Mouse (Mus musculus): ENCODE results near the gene BC048562. TPM values are rescaled to one million over a fixed set of nuclear protein-coding genes. Genes with fewer than 3 reads are reported as not detected.
A peak's percentile ranks its signal among the peaks of the same experiment; 100 is the strongest.

BC048562 gene
- polyA plus RNA-seq, 1 experiment from 2014 or later: not detected

GRCm38 (mm10) chr9:108441236-108441919, 5.1 kb downstream of the BC048562 start:
- H3K4me2 ChIP-seq (ENCODE audit: low read length): no peak overlapping the region
- H3K36me3 ChIP-seq (ENCODE audit: control insufficient read depth, insufficient read depth): no peaks in the 10 kb centered on the region
- peak; percentile 87 for ATAC-seq
- peaks cover 26% of the 10 kb centered on the region for H3K4me1 ChIP-seq (replicated peaks; ENCODE audit: control insufficient read depth, insufficient read depth, low read length)
- H3K4me3 ChIP-seq (replicated peaks; ENCODE audit: low read length): no peak overlapping the region
- 60% methylated on average over 11 of the region's 11 CpGs for WGBS
- H3K9ac ChIP-seq (replicated peaks; ENCODE audit: low read depth, low read length): no peak overlapping the region
- H3K27ac ChIP-seq (ENCODE audit: low read length): peak overlapping the region; percentile 49
- H3K27me3 ChIP-seq (replicated peaks; ENCODE audit: control insufficient read depth, insufficient read depth, low read length): no peaks in the 10 kb centered on the region
- H3K9me3 ChIP-seq (ENCODE audit: control insufficient read depth, low read length): no peaks in the 10 kb centered on the region

GRCm38 (mm10) chr9:108445125-108445524, 8.8 kb downstream of the BC048562 start:
- no peak overlapping the region for H3K27ac ChIP-seq (ENCODE audit: low read length)
- peaks cover 25% of the 10 kb centered on the region for H3K4me1 ChIP-seq (replicated peaks; ENCODE audit: control insufficient read depth, insufficient read depth, low read length)
- H3K36me3 ChIP-seq (ENCODE audit: control insufficient read depth, insufficient read depth): no peaks in the 10 kb centered on the region
- H3K9me3 ChIP-seq (ENCODE audit: control insufficient read depth, low read length): no peaks in the 10 kb centered on the region
- no peak overlapping the region for H3K4me2 ChIP-seq (ENCODE audit: low read length)
- no peak overlapping the region for H3K9ac ChIP-seq (replicated peaks; ENCODE audit: low read depth, low read length)
- H3K4me3 ChIP-seq (replicated peaks; ENCODE audit: low read length): no peak overlapping the region
- no peaks in the 10 kb centered on the region for H3K27me3 ChIP-seq (replicated peaks; ENCODE audit: control insufficient read depth, insufficient read depth, low read length)
- no peak for ATAC-seq
- 74% methylated on average over 9 of the region's 9 CpGs for WGBS

DNA sequence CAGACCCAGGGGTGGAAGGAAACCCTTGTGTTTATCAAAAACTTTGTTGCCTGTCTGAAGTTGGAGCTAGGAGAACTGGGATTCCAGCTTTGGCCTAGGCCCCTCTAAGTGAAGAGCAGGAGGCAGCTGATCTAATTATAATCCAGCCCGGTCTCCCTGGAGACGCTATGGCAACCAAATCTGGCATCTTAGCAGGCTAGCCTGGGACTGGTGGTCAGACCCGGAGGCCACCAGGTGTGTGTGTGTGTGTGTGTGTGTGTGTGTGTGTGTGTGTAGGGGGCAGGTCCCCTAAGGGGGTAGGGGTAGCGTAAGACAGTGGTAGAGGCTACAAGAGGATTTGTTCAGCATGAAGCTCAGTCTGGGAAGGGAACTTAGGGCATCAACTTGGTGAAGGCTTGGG, 13.6 kb downstream of the BC048562 start:
- Histone ChIP-seq H3K9ac (replicated peaks; ENCODE audit: low read depth, low read length) (0 out of 2 replicates have a peak overlapping the region, but pooled peaks have one; percentile 37), H3K4me1 (replicated peaks; ENCODE audit: control insufficient read depth, insufficient read depth, low read length) (peaks cover 42% of the 10 kb centered on the region), H3K36me3 (ENCODE audit: control insufficient read depth, insufficient read depth) (no peaks in the 10 kb centered on the region), H3K27ac (ENCODE audit: low read length) (peak overlapping the region; percentile 71), H3K4me3 (replicated peaks; ENCODE audit: low read length) (peak overlapping the region; percentile 21), H3K27me3 (replicated peaks; ENCODE audit: control insufficient read depth, insufficient read depth, low read length) (no peaks in the 10 kb centered on the region), H3K4me2 (ENCODE audit: low read length) (peak overlapping the region; percentile 80), H3K9me3 (ENCODE audit: control insufficient read depth, low read length) (no peaks in the 10 kb centered on the region)
- 6% methylated on average over 4 of the region's 4 CpGs for WGBS
- peak; percentile 54 for ATAC-seq

DNA sequence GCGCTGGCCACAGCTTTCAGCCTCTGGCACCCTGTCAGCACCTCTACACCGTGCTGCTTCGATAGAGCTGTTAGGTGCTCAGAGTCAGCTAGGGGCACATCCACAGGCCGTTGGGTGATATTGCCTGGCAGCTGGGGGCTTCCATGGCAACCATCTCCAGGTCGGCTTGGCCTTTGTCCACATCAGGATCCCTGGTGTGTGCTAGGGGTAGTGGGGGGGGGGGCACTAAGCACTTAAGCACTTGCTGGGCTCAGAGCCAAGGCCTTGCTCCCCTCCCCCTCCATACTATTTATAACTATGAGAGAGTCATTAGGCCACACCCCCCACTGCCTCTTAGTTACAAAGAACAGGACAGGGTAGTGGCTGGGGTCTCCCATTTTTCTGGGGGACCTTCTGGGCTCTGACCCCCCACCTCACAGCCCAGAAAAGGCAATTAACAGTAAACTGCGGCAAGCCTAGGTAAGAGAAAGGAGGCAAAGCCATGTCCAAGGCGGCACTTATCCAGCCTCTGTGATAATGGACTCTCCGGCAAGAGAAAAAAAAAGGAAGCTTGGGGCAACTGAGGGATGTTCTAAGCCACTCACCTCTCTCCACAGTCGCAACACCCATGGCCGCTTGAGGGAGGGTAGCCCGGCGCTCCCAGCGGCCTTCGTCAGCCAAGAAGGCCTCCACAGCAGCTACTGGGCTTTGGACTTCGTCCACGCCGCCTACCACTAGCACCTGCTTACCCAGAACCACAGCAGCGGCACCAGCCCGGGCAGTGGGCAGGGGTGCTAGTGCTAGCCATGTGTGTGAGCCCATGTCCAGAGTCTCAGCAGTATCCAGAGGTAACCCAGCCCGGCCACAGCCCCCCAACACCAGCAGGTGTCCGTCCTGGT, 14.2 kb downstream of the BC048562 start:
- H3K9me3 ChIP-seq (ENCODE audit: control insufficient read depth, low read length): no peaks in the 10 kb centered on the region
- H3K27ac ChIP-seq (ENCODE audit: low read length): peak overlapping the region; percentile 71
- H3K36me3 ChIP-seq (ENCODE audit: control insufficient read depth, insufficient read depth): no peaks in the 10 kb centered on the region
- peaks cover 42% of the 10 kb centered on the region for H3K4me1 ChIP-seq (replicated peaks; ENCODE audit: control insufficient read depth, insufficient read depth, low read length)
- H3K4me2 ChIP-seq (ENCODE audit: low read length): peak overlapping the region; percentile 80
- H3K9ac ChIP-seq (replicated peaks; ENCODE audit: low read depth, low read length): peak overlapping the region; percentile 35
- ATAC-seq: peak; percentile 20
- WGBS: 38% methylated on average over 21 of the region's 21 CpGs
- no peaks in the 10 kb centered on the region for H3K27me3 ChIP-seq (replicated peaks; ENCODE audit: control insufficient read depth, insufficient read depth, low read length)
- H3K4me3 ChIP-seq (replicated peaks; ENCODE audit: low read length): peak overlapping the region; percentile 65

GRCm38 (mm10) chr9:108451170-108451493, 14.8 kb downstream of the BC048562 start:
- WGBS: 81% methylated on average over 6 of the region's 6 CpGs

DNA sequence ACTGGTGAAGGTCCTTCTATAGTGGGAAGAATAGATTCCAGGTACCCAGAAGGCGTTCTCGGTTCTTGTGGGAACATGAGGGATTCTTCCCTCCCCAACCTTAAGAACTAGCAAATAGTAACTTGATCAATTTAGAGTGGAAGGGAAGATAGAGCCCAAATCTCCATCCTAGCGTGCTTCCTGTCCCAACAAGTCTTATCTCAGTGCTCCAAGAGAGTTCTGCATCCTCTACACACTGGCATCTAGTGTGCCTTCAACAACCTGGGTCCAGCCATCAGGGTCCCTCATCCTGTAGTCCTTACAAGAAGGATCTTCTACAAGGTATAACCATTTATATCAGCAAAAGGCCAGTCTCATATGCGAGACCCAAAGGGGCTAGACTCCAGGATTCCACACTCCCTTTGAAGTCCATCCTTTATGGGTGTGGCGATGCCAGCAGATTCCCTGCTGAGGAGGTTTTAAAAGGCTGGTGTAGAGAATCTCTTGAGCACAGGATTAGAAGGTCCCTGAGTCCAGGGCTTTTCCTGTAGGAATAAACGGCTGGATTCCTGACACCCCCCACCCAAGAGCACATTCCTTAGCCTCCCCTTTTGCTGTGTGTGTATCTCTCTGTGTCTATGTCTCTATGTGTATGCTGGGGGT, 15.4 kb downstream of the BC048562 start:
- H3K4me1 ChIP-seq (replicated peaks; ENCODE audit: control insufficient read depth, insufficient read depth, low read length): peaks cover 42% of the 10 kb centered on the region

More at GRCm38 (mm10) chr9:108451170-108451493, 14.8 kb downstream of the BC048562 start:
- Histone ChIP-seq H3K4me1 (replicated peaks; ENCODE audit: control insufficient read depth, insufficient read depth, low read length) (peaks cover 42% of the 10 kb centered on the region), H3K27ac (ENCODE audit: low read length) (peak overlapping the region; percentile 71), H3K27me3 (replicated peaks; ENCODE audit: control insufficient read depth, insufficient read depth, low read length) (no peaks in the 10 kb centered on the region), H3K9ac (replicated peaks; ENCODE audit: low read depth, low read length) (no peak overlapping the region), H3K4me3 (replicated peaks; ENCODE audit: low read length) (peak overlapping the region; percentile 65), H3K9me3 (ENCODE audit: control insufficient read depth, low read length) (no peaks in the 10 kb centered on the region), H3K36me3 (ENCODE audit: control insufficient read depth, insufficient read depth) (no peaks in the 10 kb centered on the region), H3K4me2 (ENCODE audit: low read length) (peak overlapping the region; percentile 80)
- ATAC-seq: no peak

DNA sequence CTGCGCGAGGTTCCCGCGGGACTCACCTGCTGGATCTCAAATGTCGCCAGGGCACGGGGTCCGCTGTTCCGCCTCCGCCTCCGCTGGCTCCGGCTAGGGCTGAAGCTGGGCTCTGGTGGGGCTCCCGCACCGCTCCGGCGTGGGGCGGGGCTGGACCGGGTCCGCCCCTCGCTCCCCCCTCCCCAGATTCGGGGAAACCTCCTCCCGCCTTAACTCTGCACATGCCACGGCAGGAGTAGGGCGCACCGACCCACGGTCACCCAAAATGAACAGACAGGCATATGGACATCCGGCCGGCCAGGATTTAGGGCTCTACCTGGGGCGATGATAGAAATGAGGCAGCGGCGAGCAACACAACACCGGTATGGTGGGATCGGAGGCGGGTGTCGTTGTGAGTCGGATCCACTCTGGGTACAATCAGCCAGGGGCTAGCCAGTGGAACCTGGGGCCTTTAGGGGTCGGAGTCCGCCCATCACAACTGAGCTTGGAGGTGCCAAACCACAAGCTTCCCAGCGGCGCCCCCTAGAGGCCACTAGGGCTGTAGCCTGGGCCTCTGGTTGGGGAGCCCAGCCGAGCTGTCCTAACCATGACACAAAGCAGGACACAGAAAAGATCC, 16.1 kb downstream of the BC048562 start:
- WGBS: under 1% methylated on average over 40 of the region's 40 CpGs
- Histone ChIP-seq H3K9me3 (ENCODE audit: control insufficient read depth, low read length) (no peaks in the 10 kb centered on the region), H3K4me2 (ENCODE audit: low read length) (peak overlapping the region; percentile 80), H3K4me3 (replicated peaks; ENCODE audit: low read length) (peak overlapping the region; percentile 65), H3K4me1 (replicated peaks; ENCODE audit: control insufficient read depth, insufficient read depth, low read length) (peaks cover 42% of the 10 kb centered on the region), H3K9ac (replicated peaks; ENCODE audit: low read depth, low read length) (peak overlapping the region; percentile 77), H3K36me3 (ENCODE audit: control insufficient read depth, insufficient read depth) (no peaks in the 10 kb centered on the region), H3K27ac (ENCODE audit: low read length) (peak overlapping the region; percentile 73), H3K27me3 (replicated peaks; ENCODE audit: control insufficient read depth, insufficient read depth, low read length) (no peaks in the 10 kb centered on the region)
- peak; percentile 86 for ATAC-seq

More for the DNA sequence above, 15.4 kb downstream of the BC048562 start:
- peak overlapping the region; percentile 65 for H3K4me3 ChIP-seq (replicated peaks; ENCODE audit: low read length)
- H3K9me3 ChIP-seq (ENCODE audit: control insufficient read depth, low read length): no peaks in the 10 kb centered on the region
- no peaks in the 10 kb centered on the region for H3K27me3 ChIP-seq (replicated peaks; ENCODE audit: control insufficient read depth, insufficient read depth, low read length)
- ATAC-seq: no peak
- H3K4me2 ChIP-seq (ENCODE audit: low read length): peak overlapping the region; percentile 80
- no peaks in the 10 kb centered on the region for H3K36me3 ChIP-seq (ENCODE audit: control insufficient read depth, insufficient read depth)
- WGBS: 49% methylated on average over 6 of the region's 6 CpGs
- peak overlapping the region; percentile 77 for H3K9ac ChIP-seq (replicated peaks; ENCODE audit: low read depth, low read length)
- H3K27ac ChIP-seq (ENCODE audit: low read length): peak overlapping the region; percentile 73

DNA sequence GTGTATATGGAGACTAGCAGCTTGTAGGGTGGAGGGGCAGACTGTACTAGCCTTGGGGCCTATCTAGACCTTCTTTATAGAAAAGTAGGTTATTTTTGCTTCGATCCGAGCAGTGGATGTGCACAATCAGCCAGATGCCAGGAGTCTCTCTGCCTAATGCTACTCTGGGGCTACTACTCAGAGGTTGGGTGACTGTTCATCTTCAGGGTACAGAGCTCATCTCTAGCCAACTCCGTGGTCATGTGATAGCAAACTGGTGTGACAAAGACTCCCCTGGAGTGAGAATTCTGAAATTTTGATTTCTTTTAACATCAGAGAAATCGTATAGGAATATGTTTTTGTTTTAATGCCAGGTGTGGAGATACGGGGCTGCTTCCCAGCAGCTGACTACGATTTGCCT, 16.6 kb downstream of the BC048562 start:
- peak; percentile 23 for ATAC-seq

More for the DNA sequence above, 16.6 kb downstream of the BC048562 start:
- Histone ChIP-seq H3K4me1 (replicated peaks; ENCODE audit: control insufficient read depth, insufficient read depth, low read length) (peaks cover 42% of the 10 kb centered on the region), H3K36me3 (ENCODE audit: control insufficient read depth, insufficient read depth) (no peaks in the 10 kb centered on the region), H3K4me3 (replicated peaks; ENCODE audit: low read length) (peak overlapping the region; percentile 65), H3K9ac (replicated peaks; ENCODE audit: low read depth, low read length) (peak overlapping the region; percentile 77), H3K27ac (ENCODE audit: low read length) (peak overlapping the region; percentile 73), H3K9me3 (ENCODE audit: control insufficient read depth, low read length) (no peaks in the 10 kb centered on the region), H3K27me3 (replicated peaks; ENCODE audit: control insufficient read depth, insufficient read depth, low read length) (no peaks in the 10 kb centered on the region), H3K4me2 (ENCODE audit: low read length) (peak overlapping the region; percentile 80)
- 37% methylated on average over 6 of the region's 6 CpGs for WGBS

Data from forebrain, embryonic 16.5 days (tissue).